Mouse (Mus musculus) forebrain, embryonic 16.5 days (tissue): ENCODE results near the gene Arpc4. TPM values are rescaled to one million over a fixed set of nuclear protein-coding genes. Genes with fewer than 3 reads are reported as not detected.

Source experiments
- microRNA-seq: library from miRNA; unstranded; fragments of <30 nt; microRNA quantifications from one replicate; pipeline ENCODE4, GENCODE M21; 2017
- polyA plus RNA-seq: library from polyadenylated mRNA; unstranded; fragments of >200 nt; fragmentation: Nextera tagmentation; extraction: Ambion mirVana; gene quantifications from 2 replicates; pipeline ENCODE4 v1.2.1, GENCODE M21; 2015

Gene Arpc4
- polyA plus RNA-seq, 1 experiment from 2014 or later: 414 TPM

Small RNA genes within 50 kb of the gene (microRNA-seq; reads per million reads assigned to microRNA genes)
- not detected for gene Gm24387

Other genes with a start within 250 kb of the Arpc4 start
- gene Lhfpl4, start 182.7 kb upstream of the Arpc4 start, polyA plus RNA-seq: 40.1 and 49.4 TPM in 2 replicates
- gene Mtmr14, start 140.3 kb upstream of the Arpc4 start, polyA plus RNA-seq: 42.1 and 44.4 TPM in 2 replicates
- gene Cpne9, start 95.8 kb upstream of the Arpc4 start, polyA plus RNA-seq: 0.32 and 1.4 TPM in 2 replicates
- 19.9 and 20.3 TPM in 2 replicates for gene Brpf1, start 71.0 kb upstream of the Arpc4 start, polyA plus RNA-seq
- 11.3 and 11.9 TPM in 2 replicates for gene Ogg1, start 51.1 kb upstream of the Arpc4 start, polyA plus RNA-seq
- gene Camk1, start 34.1 kb upstream of the Arpc4 start, polyA plus RNA-seq: 78.9 and 99.3 TPM in 2 replicates
- gene Tada3, start 232 bp upstream of the Arpc4 start, polyA plus RNA-seq: 83.3 and 88.8 TPM in 2 replicates
- gene Ttll3, start 11.1 kb downstream of the Arpc4 start, polyA plus RNA-seq: 6.4 and 8.7 TPM in 2 replicates
- 13.9 and 16.3 TPM in 2 replicates for gene Rpusd3, start 41.2 kb downstream of the Arpc4 start, polyA plus RNA-seq
- not detected in 2 replicates for gene Cidec, start 57.6 kb downstream of the Arpc4 start, polyA plus RNA-seq
- gene Jagn1, start 64.5 kb downstream of the Arpc4 start, polyA plus RNA-seq: 90.9 and 98.9 TPM in 2 replicates
- 0.07 TPM in 1 of 2 replicates, not detected in the other for gene Il17re, start 80.4 kb downstream of the Arpc4 start, polyA plus RNA-seq
- gene Il17rc, start 93.3 kb downstream of the Arpc4 start, polyA plus RNA-seq: 2.4 and 3.5 TPM in 2 replicates
- gene Creld1, start 105.2 kb downstream of the Arpc4 start, polyA plus RNA-seq: 62.6 and 73.9 TPM in 2 replicates
- 5.2 and 8.5 TPM in 2 replicates for gene Prrt3, start 123.8 kb downstream of the Arpc4 start, polyA plus RNA-seq
- 106 and 108 TPM in 2 replicates for gene Emc3, start 153.5 kb downstream of the Arpc4 start, polyA plus RNA-seq
- gene Fancd2, start 153.6 kb downstream of the Arpc4 start, polyA plus RNA-seq: 4.3 and 4.7 TPM in 2 replicates
- gene Fancd2os, start 222.6 kb downstream of the Arpc4 start, polyA plus RNA-seq: 0.19 TPM in 1 of 2 replicates, not detected in the other
- 231 and 240 TPM in 2 replicates for gene Brk1, start 226.7 kb downstream of the Arpc4 start, polyA plus RNA-seq
- gene Vhl, start 245.8 kb downstream of the Arpc4 start, polyA plus RNA-seq: 78.1 and 82.2 TPM in 2 replicates